Mouse (Mus musculus) erythroid progenitor cell, adult 5-6 weeks (primary cell): ENCODE results near the gene Aifm3. TPM values are rescaled to one million over a fixed set of nuclear protein-coding genes. Genes with fewer than 3 reads are reported as not detected.
"Not testable (repeated sequence)": the region's sequence is repeated elsewhere in the genome, so short reads cannot be mapped to it uniquely, and the experiment has no call there.

Experiments used
- ATAC-seq: replicated peaks from 2 replicates; pipeline ENCODE4 v1.8.0; 2016; ENCODE audit warnings: moderate number of reproducible peaks, mild to moderate bottlenecking, moderate TSS enrichment, inconsistent platforms; ENCODE audit not compliant: poor library complexity, low FRiP score, severe bottlenecking
- total RNA-seq, 2 experiments: library from RNA; stranded (forward) in 1 of 2; stranded (reverse) in 1 of 2; fragments of 150-400 nt in 1 of 2; fragments of 186-747, 209-891 nt in 1 of 2; gene quantifications; 2 replicates each; pipeline versions ENCODE4 v1.2.3 to v1.2.4; 2015 to 2017; ENCODE audit warnings: low replicate concordance in 2 of 2

Aifm3 gene
- total RNA-seq, 2 experiments from 2014 or later, result not detected

- ATAC-seq, result no peak
Observed at GRCm38 (mm10) chr16:17532676-17533329, 43.4 kb downstream of the Aifm3 start.

GRCm38 (mm10) chr16:17536584-17536983, 47.2 kb downstream of the Aifm3 start:
- ATAC-seq, result no peak

GRCm38 (mm10) chr16:17542632-17543031, 53.2 kb downstream of the Aifm3 start:
- no peak for ATAC-seq

GRCm38 (mm10) chr16:17552837-17553236, 63.4 kb downstream of the Aifm3 start:
- ATAC-seq, result no peak

GRCm38 (mm10) chr16:17553910-17554685, 64.7 kb downstream of the Aifm3 start:
- ATAC-seq, result peak; percentile 75

GRCm38 (mm10) chr16:17554702-17555101, 65.3 kb downstream of the Aifm3 start:
- not testable (repeated sequence) for ATAC-seq

GRCm38 (mm10) chr16:17556180-17556579, 66.8 kb downstream of the Aifm3 start:
- ATAC-seq, result no peak

GRCm38 (mm10) chr16:17556907-17557306, 67.5 kb downstream of the Aifm3 start:
- ATAC-seq, result no peak

Other genes starting within 250 kb of the Aifm3 start
- 4.6 TPM in 1 of 2 replicates, not detected in the other for gene Tmem191c, start 213.5 kb upstream of the Aifm3 start, total RNA-seq (2015; ENCODE audit: low replicate concordance)
- gene Tmem191c, start 213.5 kb upstream of the Aifm3 start, total RNA-seq (2017; ENCODE audit: low replicate concordance), result not detected in 2 replicates
- gene Serpind1, start 158.2 kb upstream of the Aifm3 start, total RNA-seq (2015; ENCODE audit: low replicate concordance), result not detected in 2 replicates
- gene Serpind1, start 158.2 kb upstream of the Aifm3 start, total RNA-seq (2017; ENCODE audit: low replicate concordance), result not detected in 2 replicates
- 22.6 and 25.9 TPM in 2 replicates for gene Snap29, start 83.6 kb upstream of the Aifm3 start, total RNA-seq (2015; ENCODE audit: low replicate concordance)
- gene Snap29, start 83.6 kb upstream of the Aifm3 start, total RNA-seq (2017; ENCODE audit: low replicate concordance), result 19.0 and 20.7 TPM in 2 replicates
- gene Pi4ka, start 83.3 kb upstream of the Aifm3 start, total RNA-seq (2015; ENCODE audit: low replicate concordance), result 15.9 and 72.1 TPM in 2 replicates
- 17.1 and 35.3 TPM in 2 replicates for gene Pi4ka, start 83.3 kb upstream of the Aifm3 start, total RNA-seq (2017; ENCODE audit: low replicate concordance)
- 21.3 and 25.2 TPM in 2 replicates for gene Crkl, start 37.6 kb upstream of the Aifm3 start, total RNA-seq (2015; ENCODE audit: low replicate concordance)
- gene Crkl, start 37.6 kb upstream of the Aifm3 start, total RNA-seq (2017; ENCODE audit: low replicate concordance), result 20.0 and 24.4 TPM in 2 replicates
- 15.5 and 43.6 TPM in 2 replicates for gene Lztr1, start 19.1 kb downstream of the Aifm3 start, total RNA-seq (2015; ENCODE audit: low replicate concordance)
- 33.1 and 54.4 TPM in 2 replicates for gene Lztr1, start 19.1 kb downstream of the Aifm3 start, total RNA-seq (2017; ENCODE audit: low replicate concordance)
- 9.6 and 24.1 TPM in 2 replicates for gene Thap7, start 41.5 kb downstream of the Aifm3 start, total RNA-seq (2015; ENCODE audit: low replicate concordance)
- gene Thap7, start 41.5 kb downstream of the Aifm3 start, total RNA-seq (2017; ENCODE audit: low replicate concordance), result 10.8 and 16.3 TPM in 2 replicates
- not detected in 2 replicates for gene Lrrc74b, start 71.6 kb downstream of the Aifm3 start, total RNA-seq (2015; ENCODE audit: low replicate concordance)
- gene Lrrc74b, start 71.6 kb downstream of the Aifm3 start, total RNA-seq (2017; ENCODE audit: low replicate concordance), result not detected in 2 replicates
- not detected in 2 replicates for gene P2rx6, start 72.3 kb downstream of the Aifm3 start, total RNA-seq (2015; ENCODE audit: low replicate concordance)
- gene P2rx6, start 72.3 kb downstream of the Aifm3 start, total RNA-seq (2017; ENCODE audit: low replicate concordance), result not detected in 2 replicates
- 2.2 TPM in 1 of 2 replicates, not detected in the other for gene Slc7a4, start 93.6 kb downstream of the Aifm3 start, total RNA-seq (2015; ENCODE audit: low replicate concordance)
- not detected in 2 replicates for gene Slc7a4, start 93.6 kb downstream of the Aifm3 start, total RNA-seq (2017; ENCODE audit: low replicate concordance)
- gene Smpd4, start 129.7 kb downstream of the Aifm3 start, total RNA-seq (2015; ENCODE audit: low replicate concordance), result 59.1 and 97.3 TPM in 2 replicates
- 32.6 and 43.5 TPM in 2 replicates for gene Smpd4, start 129.7 kb downstream of the Aifm3 start, total RNA-seq (2017; ENCODE audit: low replicate concordance)
- gene Ccdc74a, start 156.9 kb downstream of the Aifm3 start, total RNA-seq (2015; ENCODE audit: low replicate concordance), result 5.0 and 11.5 TPM in 2 replicates
- gene Ccdc74a, start 156.9 kb downstream of the Aifm3 start, total RNA-seq (2017; ENCODE audit: low replicate concordance), result 2.8 and 13.5 TPM in 2 replicates
- 55.1 and 70.8 TPM in 2 replicates for gene Med15, start 243.3 kb downstream of the Aifm3 start, total RNA-seq (2015; ENCODE audit: low replicate concordance)
- gene Med15, start 243.3 kb downstream of the Aifm3 start, total RNA-seq (2017; ENCODE audit: low replicate concordance), result 57.3 and 60.2 TPM in 2 replicates